Mouse (Mus musculus): ENCODE results near the gene Bicc1. TPM values are rescaled to one million over a fixed set of nuclear protein-coding genes. Genes with fewer than 3 reads are reported as not detected.

Bicc1 gene
- polyA plus RNA-seq, 1 experiment from 2014 or later = 19.1 TPM

- Histone ChIP-seq H3K9ac (ENCODE audit: low read length) (no peak overlapping the region), H3K9me3 (ENCODE audit: control insufficient read depth, low read length) (no peaks in the 10 kb centered on the region), H3K4me3 (ENCODE audit: low read length) (no peak overlapping the region), H3K4me2 (ENCODE audit: low read depth, low read length) (no peak overlapping the region), H3K27me3 (ENCODE audit: control insufficient read depth, insufficient read depth, low read depth, low read length) (no peaks in the 10 kb centered on the region), H3K36me3 (ENCODE audit: control insufficient read depth, insufficient read depth, low read length) (no peaks in the 10 kb centered on the region), H3K4me1 (replicated peaks; ENCODE audit: control insufficient read depth, insufficient read depth, low read length) (peaks cover 7% of the 10 kb centered on the region; the same call in 1 of the 2 replicates), H3K27ac (ENCODE audit: low read length) (no peak overlapping the region)
- WGBS = 82% methylated on average over 11 of the region's 14 CpGs
- no peak for ATAC-seq (ENCODE audit: low read depth)
Observed at GRCm38 (mm10) chr10:71138132-71138851, 21.2 kb downstream of the Bicc1 start.

GRCm38 (mm10) chr10:71137606-71138005 is 21.9 kb downstream of the Bicc1 start:
- no peaks in the 10 kb centered on the region for H3K36me3 ChIP-seq (ENCODE audit: control insufficient read depth, insufficient read depth, low read length)
- H3K27me3 ChIP-seq (ENCODE audit: control insufficient read depth, insufficient read depth, low read depth, low read length) = no peaks in the 10 kb centered on the region
- no peak overlapping the region for H3K9ac ChIP-seq (ENCODE audit: low read length)
- no peak overlapping the region for H3K4me2 ChIP-seq (ENCODE audit: low read depth, low read length)
- no peak for ATAC-seq (ENCODE audit: low read depth)
- no peak overlapping the region for H3K4me3 ChIP-seq (ENCODE audit: low read length)
- H3K9me3 ChIP-seq (ENCODE audit: control insufficient read depth, low read length) = no peaks in the 10 kb centered on the region
- 94% methylated on average over 9 of the region's 9 CpGs for WGBS
- H3K27ac ChIP-seq (ENCODE audit: low read length) = no peak overlapping the region
- H3K4me1 ChIP-seq (replicated peaks; ENCODE audit: control insufficient read depth, insufficient read depth, low read length) = peaks cover 7% of the 10 kb centered on the region; the same call in 1 of the 2 replicates

GRCm38 (mm10) chr10:71131333-71131732 is 28.2 kb downstream of the Bicc1 start:
- H3K27me3 ChIP-seq (ENCODE audit: control insufficient read depth, insufficient read depth, low read depth, low read length) = no peaks in the 10 kb centered on the region
- no peaks in the 10 kb centered on the region for H3K9me3 ChIP-seq (ENCODE audit: control insufficient read depth, low read length)
- 66% methylated on average over 9 of the region's 9 CpGs for WGBS
- H3K4me1 ChIP-seq (replicated peaks; ENCODE audit: control insufficient read depth, insufficient read depth, low read length) = peaks cover 6% of the 10 kb centered on the region; the same call in 1 of the 2 replicates
- no peak overlapping the region for H3K9ac ChIP-seq (ENCODE audit: low read length)
- H3K36me3 ChIP-seq (ENCODE audit: control insufficient read depth, insufficient read depth, low read length) = no peaks in the 10 kb centered on the region
- no peak overlapping the region for H3K27ac ChIP-seq (ENCODE audit: low read length)
- ATAC-seq (ENCODE audit: low read depth) = no peak
- H3K4me2 ChIP-seq (ENCODE audit: low read depth, low read length) = no peak overlapping the region
- H3K4me3 ChIP-seq (ENCODE audit: low read length) = no peak overlapping the region

- no peaks in the 10 kb centered on the region for H3K9me3 ChIP-seq (ENCODE audit: control insufficient read depth, low read length)
Observed at GRCm38 (mm10) chr10:71130261-71130660, 29.2 kb downstream of the Bicc1 start.

GRCm38 (mm10) chr10:71127951-71128331 is 31.6 kb downstream of the Bicc1 start:
- no peaks in the 10 kb centered on the region for H3K27me3 ChIP-seq (ENCODE audit: control insufficient read depth, insufficient read depth, low read depth, low read length)
- no peaks in the 10 kb centered on the region for H3K36me3 ChIP-seq (ENCODE audit: control insufficient read depth, insufficient read depth, low read length)
- 58% methylated on average over 8 of the region's 8 CpGs for WGBS
- no peak for ATAC-seq (ENCODE audit: low read depth)
- H3K4me3 ChIP-seq (ENCODE audit: low read length) = no peak overlapping the region
- H3K9ac ChIP-seq (ENCODE audit: low read length) = no peak overlapping the region
- no peak overlapping the region for H3K27ac ChIP-seq (ENCODE audit: low read length)
- no peaks in the 10 kb centered on the region for H3K9me3 ChIP-seq (ENCODE audit: control insufficient read depth, low read length)
- no peaks in the 10 kb centered on the region for H3K4me1 ChIP-seq (replicated peaks; ENCODE audit: control insufficient read depth, insufficient read depth, low read length)
- H3K4me2 ChIP-seq (ENCODE audit: low read depth, low read length) = no peak overlapping the region

More at GRCm38 (mm10) chr10:71130261-71130660, 29.2 kb downstream of the Bicc1 start:
- ATAC-seq (ENCODE audit: low read depth) = no peak
- no peak overlapping the region for H3K4me2 ChIP-seq (ENCODE audit: low read depth, low read length)
- H3K4me3 ChIP-seq (ENCODE audit: low read length) = no peak overlapping the region
- no peaks in the 10 kb centered on the region for H3K27me3 ChIP-seq (ENCODE audit: control insufficient read depth, insufficient read depth, low read depth, low read length)
- H3K9ac ChIP-seq (ENCODE audit: low read length) = no peak overlapping the region
- H3K36me3 ChIP-seq (ENCODE audit: control insufficient read depth, insufficient read depth, low read length) = no peaks in the 10 kb centered on the region
- no peaks in the 10 kb centered on the region for H3K4me1 ChIP-seq (replicated peaks; ENCODE audit: control insufficient read depth, insufficient read depth, low read length)
- 60% methylated on average over 9 of the region's 9 CpGs for WGBS
- H3K27ac ChIP-seq (ENCODE audit: low read length) = no peak overlapping the region

GRCm38 (mm10) chr10:71127278-71127950 is 32.1 kb downstream of the Bicc1 start:
- Histone ChIP-seq H3K27me3 (ENCODE audit: control insufficient read depth, insufficient read depth, low read depth, low read length) (no peaks in the 10 kb centered on the region), H3K36me3 (ENCODE audit: control insufficient read depth, insufficient read depth, low read length) (no peaks in the 10 kb centered on the region), H3K4me1 (replicated peaks; ENCODE audit: control insufficient read depth, insufficient read depth, low read length) (no peaks in the 10 kb centered on the region), H3K4me3 (ENCODE audit: low read length) (no peak overlapping the region), H3K4me2 (ENCODE audit: low read depth, low read length) (no peak overlapping the region), H3K9ac (ENCODE audit: low read length) (no peak overlapping the region), H3K27ac (ENCODE audit: low read length) (no peak overlapping the region), H3K9me3 (ENCODE audit: control insufficient read depth, low read length) (no peaks in the 10 kb centered on the region)
- WGBS = 63% methylated on average over 13 of the region's 13 CpGs
- ATAC-seq (ENCODE audit: low read depth) = no peak

- ATAC-seq (ENCODE audit: low read depth) = no peak
- H3K27ac ChIP-seq (ENCODE audit: low read length) = no peak overlapping the region
- H3K4me1 ChIP-seq (replicated peaks; ENCODE audit: control insufficient read depth, insufficient read depth, low read length) = peaks cover 19% of the 10 kb centered on the region
- H3K4me3 ChIP-seq (ENCODE audit: low read length) = no peak overlapping the region
- no peak overlapping the region for H3K9ac ChIP-seq (ENCODE audit: low read length)
- no peaks in the 10 kb centered on the region for H3K27me3 ChIP-seq (ENCODE audit: control insufficient read depth, insufficient read depth, low read depth, low read length)
- no peak overlapping the region for H3K4me2 ChIP-seq (ENCODE audit: low read depth, low read length)
- no peaks in the 10 kb centered on the region for H3K9me3 ChIP-seq (ENCODE audit: control insufficient read depth, low read length)
- WGBS = 48% methylated on average over 3 of the region's 3 CpGs
- H3K36me3 ChIP-seq (ENCODE audit: control insufficient read depth, insufficient read depth, low read length) = no peaks in the 10 kb centered on the region
Observed at GRCm38 (mm10) chr10:71123974-71124373, 35.5 kb downstream of the Bicc1 start.

GRCm38 (mm10) chr10:71123395-71123794 is 36.1 kb downstream of the Bicc1 start:
- Histone ChIP-seq H3K36me3 (ENCODE audit: control insufficient read depth, insufficient read depth, low read length) (no peaks in the 10 kb centered on the region), H3K4me1 (replicated peaks; ENCODE audit: control insufficient read depth, insufficient read depth, low read length) (peaks cover 25% of the 10 kb centered on the region)
- WGBS = 39% methylated on average over 4 of the region's 4 CpGs

GRCm38 (mm10) chr10:71122480-71122879 is 37.0 kb downstream of the Bicc1 start:
- no peak overlapping the region for H3K4me2 ChIP-seq (ENCODE audit: low read depth, low read length)
- ATAC-seq (ENCODE audit: low read depth) = no peak
- no peaks in the 10 kb centered on the region for H3K27me3 ChIP-seq (ENCODE audit: control insufficient read depth, insufficient read depth, low read depth, low read length)
- H3K9ac ChIP-seq (ENCODE audit: low read length) = no peak overlapping the region
- no peak overlapping the region for H3K27ac ChIP-seq (ENCODE audit: low read length)
- no peak overlapping the region for H3K4me3 ChIP-seq (ENCODE audit: low read length)
- WGBS = 75% methylated on average over 8 of the region's 8 CpGs
- no peaks in the 10 kb centered on the region for H3K9me3 ChIP-seq (ENCODE audit: control insufficient read depth, low read length)
- no peaks in the 10 kb centered on the region for H3K36me3 ChIP-seq (ENCODE audit: control insufficient read depth, insufficient read depth, low read length)
- peaks cover 31% of the 10 kb centered on the region for H3K4me1 ChIP-seq (replicated peaks; ENCODE audit: control insufficient read depth, insufficient read depth, low read length)

More at GRCm38 (mm10) chr10:71123395-71123794, 36.1 kb downstream of the Bicc1 start:
- H3K27me3 ChIP-seq (ENCODE audit: control insufficient read depth, insufficient read depth, low read depth, low read length) = no peaks in the 10 kb centered on the region
- no peak overlapping the region for H3K4me2 ChIP-seq (ENCODE audit: low read depth, low read length)
- no peaks in the 10 kb centered on the region for H3K9me3 ChIP-seq (ENCODE audit: control insufficient read depth, low read length)
- H3K4me3 ChIP-seq (ENCODE audit: low read length) = no peak overlapping the region
- no peak overlapping the region for H3K9ac ChIP-seq (ENCODE audit: low read length)
- H3K27ac ChIP-seq (ENCODE audit: low read length) = no peak overlapping the region
- ATAC-seq (ENCODE audit: low read depth) = no peak

Measured in lung, embryonic 16.5 days (tissue).